Mouse (Mus musculus): Measurements from ENCODE around the gene Itgb4.

- TF ChIP-seq GATA1 (IDR thresholded peaks at IDR 0.05; ENCODE audit: borderline replicate concordance, low read length) = no peak
- TF ChIP-seq FLI1 (IDR thresholded peaks at IDR 0.05; ENCODE audit: low read length) = no peak
These were observed 40.8 kb upstream of the Itgb4 start for GRCm38 (mm10) chr11:115933747-115934110.

Data from megakaryocyte, embryonic 14.5 days (primary cell).